ENCODE assay signal across 29 mouse cellular contexts in genomic region chr9:11062856-11063255, GRCm38 (mm10).
A peak's percentile ranks its signal among the peaks of the same experiment; 100 is the strongest.
DNase-seq lines count a peak whose midpoint lies in the region; ATAC-seq and TF ChIP-seq lines count a peak whose summit lies in the region.
"Had no signal": no experiment of that assay in that cellular context is flagged by ENCODE, and none has a peak within 500 bp of the region (broad histone marks: within the 10 kb centered on the region; RNA-seq: fewer than 3 reads in every experiment).

No protein-coding gene starts in this region.

- H3K27me3 ChIP-seq in forebrain, embryonic 16.5 days (replicated peaks; ENCODE audit: control insufficient read depth, insufficient read depth, low read length): no peaks in the 10 kb centered on the region
- H3K27me3 ChIP-seq in forebrain, embryonic 11.5 days (ENCODE audit: control insufficient read depth, insufficient read depth, low read length): no peaks in the 10 kb centered on the region
- no peaks in the 10 kb centered on the region for H3K27me3 ChIP-seq in hindbrain, embryonic 11.5 days (ENCODE audit: control insufficient read depth, insufficient read depth, low read length)
- H3K27me3 ChIP-seq: CH12.LX; embryonic facial prominence, embryonic 12.5 days; embryonic facial prominence, embryonic 15.5 days; forebrain, embryonic 12.5 days; heart, embryonic 13.5 days; hindbrain, embryonic 12.5 days; hindbrain, embryonic 15.5 days; Patski had no signal

- no peak for TF ChIP-seq CTCF in layer of hippocampus, adult 2 months (conservative IDR thresholded peaks at IDR 0.05)

- ATAC-seq in forebrain, embryonic 16.5 days: peak; percentile 38; the same call in 1 of the 2 replicates
- no peak for ATAC-seq in forebrain, embryonic 11.5 days (replicated peaks; ENCODE audit: low FRiP score)
- no peak for ATAC-seq in hindbrain, embryonic 11.5 days (ENCODE audit: low FRiP score)
- ATAC-seq: intestine, postnatal 0 days; Patski had no signal

- H3K4me2 ChIP-seq in forebrain, embryonic 16.5 days (ENCODE audit: low read length): no peak overlapping the region
- H3K4me2 ChIP-seq in forebrain, embryonic 11.5 days (ENCODE audit: low read depth, low read length, severe bottlenecking): no peak overlapping the region
- H3K4me2 ChIP-seq in hindbrain, embryonic 11.5 days (replicated peaks; ENCODE audit: low read depth, low read length): no peak overlapping the region
- H3K4me2 ChIP-seq: embryonic facial prominence, embryonic 12.5 days; embryonic facial prominence, embryonic 15.5 days; forebrain, embryonic 12.5 days; heart, embryonic 13.5 days; hindbrain, embryonic 12.5 days; hindbrain, embryonic 15.5 days had no signal

- no peaks in the 10 kb centered on the region for H3K36me3 ChIP-seq in forebrain, embryonic 16.5 days (ENCODE audit: control insufficient read depth, insufficient read depth)
- H3K36me3 ChIP-seq in forebrain, embryonic 11.5 days (ENCODE audit: control insufficient read depth, insufficient read depth, low read length): no peaks in the 10 kb centered on the region
- H3K36me3 ChIP-seq in hindbrain, embryonic 11.5 days (ENCODE audit: control insufficient read depth, insufficient read depth, low read length): no peaks in the 10 kb centered on the region
- H3K36me3 ChIP-seq: embryonic facial prominence, embryonic 12.5 days; embryonic facial prominence, embryonic 15.5 days; forebrain, embryonic 12.5 days; G1E; heart, embryonic 10.5 days; heart, embryonic 13.5 days; hindbrain, embryonic 12.5 days; hindbrain, embryonic 15.5 days had no signal

- no peak overlapping the region for H3K27ac ChIP-seq in forebrain, embryonic 16.5 days (ENCODE audit: low read length)
- no peak overlapping the region for H3K27ac ChIP-seq in forebrain, embryonic 11.5 days (ENCODE audit: low read depth, low read length)
- H3K27ac ChIP-seq in layer of hippocampus, adult 2 months: no peak overlapping the region
- H3K27ac ChIP-seq in hindbrain, embryonic 11.5 days (ENCODE audit: low read depth, low read length): no peak overlapping the region
- H3K27ac ChIP-seq: embryonic facial prominence, embryonic 12.5 days; embryonic facial prominence, embryonic 15.5 days; forebrain, embryonic 12.5 days; gastrocnemius, adult 2 months; heart, embryonic 10.5 days; heart, embryonic 13.5 days; hindbrain, embryonic 12.5 days; hindbrain, embryonic 15.5 days had no signal

- no peak for DNase-seq in forebrain, embryonic 11.5 days (ENCODE audit: low spot score)
- peak; percentile 10 to 60 for DNase-seq in layer of hippocampus, adult 18-20 months (ENCODE audit: low spot score in 2 of 2)
- no peak for DNase-seq in layer of hippocampus, postnatal 10 days (ENCODE audit: low spot score in 2 of 2)
- peak; percentile 30 to 63 for DNase-seq in layer of hippocampus, adult 2 months (ENCODE audit: low spot score in 2 of 2)
- no peak for DNase-seq in hindbrain, embryonic 11.5 days (ENCODE audit: low spot score)
- DNase-seq in right cerebral cortex, postnatal 4 days: no peak
- DNase-seq: adrenal gland, postnatal 10 days; adrenal gland, postnatal 36 days; B cell, adult 2 months; cerebellum, adult 18-20 months; cerebellum, adult 9-10 months; cerebellum, postnatal 14 days; gastrocnemius, adult 2 months; gastrocnemius, postnatal 14 days; heart, adult 18-20 months; heart, postnatal 14 days; heart, postnatal 4 days had no signal

- H3K4me3 ChIP-seq in forebrain, embryonic 16.5 days (replicated peaks; ENCODE audit: low read length): no peak overlapping the region
- H3K4me3 ChIP-seq in forebrain, embryonic 11.5 days (ENCODE audit: low read depth, low read length): no peak overlapping the region
- no peak overlapping the region for H3K4me3 ChIP-seq in layer of hippocampus, adult 2 months
- H3K4me3 ChIP-seq in hindbrain, embryonic 11.5 days (ENCODE audit: low read depth, low read length): no peak overlapping the region
- H3K4me3 ChIP-seq: embryonic facial prominence, embryonic 12.5 days; embryonic facial prominence, embryonic 15.5 days; forebrain, embryonic 12.5 days; gastrocnemius, adult 2 months; heart, embryonic 10.5 days; heart, embryonic 13.5 days; hindbrain, embryonic 12.5 days; hindbrain, embryonic 15.5 days had no signal

- WGBS in forebrain, embryonic 16.5 days: 51% methylated on average over 1 of the region's 1 CpGs
- WGBS in forebrain, embryonic 11.5 days: 83% methylated on average over 1 of the region's 1 CpGs
- WGBS in hindbrain, embryonic 11.5 days: 78% methylated on average over 1 of the region's 1 CpGs

- H3K9me3 ChIP-seq in forebrain, embryonic 16.5 days (ENCODE audit: control insufficient read depth, low read length): no peaks in the 10 kb centered on the region
- no peaks in the 10 kb centered on the region for H3K9me3 ChIP-seq in forebrain, embryonic 11.5 days (ENCODE audit: control insufficient read depth, low read length)
- no peaks in the 10 kb centered on the region for H3K9me3 ChIP-seq in hindbrain, embryonic 11.5 days (ENCODE audit: control insufficient read depth, low read length)
- H3K9me3 ChIP-seq: embryonic facial prominence, embryonic 12.5 days; embryonic facial prominence, embryonic 15.5 days; forebrain, embryonic 12.5 days; G1E; heart, embryonic 10.5 days; heart, embryonic 13.5 days; hindbrain, embryonic 12.5 days; hindbrain, embryonic 15.5 days had no signal

- no peak overlapping the region for H3K9ac ChIP-seq in forebrain, embryonic 16.5 days (replicated peaks; ENCODE audit: low read depth, low read length)
- no peak overlapping the region for H3K9ac ChIP-seq in forebrain, embryonic 11.5 days (ENCODE audit: low read length)
- H3K9ac ChIP-seq in hindbrain, embryonic 11.5 days (ENCODE audit: low read depth, low read length): no peak overlapping the region
- H3K9ac ChIP-seq: embryonic facial prominence, embryonic 12.5 days; embryonic facial prominence, embryonic 15.5 days; forebrain, embryonic 12.5 days; heart, embryonic 13.5 days; hindbrain, embryonic 12.5 days; hindbrain, embryonic 15.5 days had no signal

- H3K4me1 ChIP-seq in forebrain, embryonic 16.5 days (replicated peaks; ENCODE audit: control insufficient read depth, insufficient read depth, low read length): no peaks in the 10 kb centered on the region
- H3K4me1 ChIP-seq in forebrain, embryonic 11.5 days (replicated peaks; ENCODE audit: control insufficient read depth, insufficient read depth, low read length): no peaks in the 10 kb centered on the region
- no peaks in the 10 kb centered on the region for H3K4me1 ChIP-seq in hindbrain, embryonic 11.5 days (replicated peaks; ENCODE audit: control insufficient read depth, insufficient read depth, low read length)
- H3K4me1 ChIP-seq: embryonic facial prominence, embryonic 12.5 days; embryonic facial prominence, embryonic 15.5 days; forebrain, embryonic 12.5 days; heart, embryonic 10.5 days; heart, embryonic 13.5 days; hindbrain, embryonic 12.5 days; hindbrain, embryonic 15.5 days had no signal

Comparison
In these comparisons a context has a peak if more than half of its experiments do, and no peak if none do; other contexts are left out.
1. DNase-seq: peak in layer of hippocampus, adult 18-20 months (2 of 2) and layer of hippocampus, adult 2 months (2 of 2); none in forebrain, embryonic 11.5 days (single experiment), layer of hippocampus, postnatal 10 days (0 of 2), hindbrain, embryonic 11.5 days (single experiment) and right cerebral cortex, postnatal 4 days (single experiment).